Mouse (Mus musculus) embryonic fibroblast, embryonic 13.5 days (primary cell): Measurements from ENCODE around the gene Platr17.

Source experiments
- CTCF ChIP-seq: IDR thresholded peaks from 2 replicates; pipeline ENCODE4 v1.5.1; 2011; ENCODE audit warnings: mild to moderate bottlenecking, control low read depth, low read length, moderate library complexity, borderline replicate concordance; ENCODE audit not compliant: insufficient read depth
- POLR2A ChIP-seq: IDR thresholded peaks from 2 replicates; pipeline ENCODE4 v1.6.1; 2011; ENCODE audit warnings: low read depth, mild to moderate bottlenecking, control low read depth, low read length, moderate library complexity

GRCm38 (mm10) chr17:33941381-33941780 is 36.4 kb downstream of the Platr17 start:
- no peak for TF ChIP-seq CTCF
- no peak for TF ChIP-seq POLR2A
